Mouse (Mus musculus) MEL-GATA-1-ER (cell line): ENCODE measurements around the gene Snx6.
"Not testable (repeated sequence)": the region's sequence is repeated elsewhere in the genome, so short reads cannot be mapped to it uniquely, and the experiment has no call there.

Experiments
- DNase-seq: peaks from one replicate; pipeline ENCODE4 v3.0.0-alpha.2; 2012; ENCODE audit warnings: low read depth; ENCODE audit errors: extremely low read depth

Gene Snx6

GRCm38 (mm10) chr12:54803531-54803930 lies 8.0 kb upstream of the Snx6 start:
- DNase-seq, result no peak

GRCm38 (mm10) chr12:54796516-54797195 lies 1.2 kb upstream of the Snx6 start:
- no peak for DNase-seq

- DNase-seq, result no peak
These were observed 1.1 kb downstream of the Snx6 start for GRCm38 (mm10) chr12:54794392-54794791.

GRCm38 (mm10) chr12:54791465-54791864 lies 4.0 kb downstream of the Snx6 start:
- no peak for DNase-seq

GRCm38 (mm10) chr12:54789346-54790143 lies 6.0 kb downstream of the Snx6 start:
- DNase-seq, result peak; percentile 31

- DNase-seq, result no peak
These were observed 31.9 kb downstream of the Snx6 start for GRCm38 (mm10) chr12:54763624-54764023.

- DNase-seq, result no peak
These were observed 34.8 kb downstream of the Snx6 start for GRCm38 (mm10) chr12:54760676-54761075.

GRCm38 (mm10) chr12:54758846-54759245 lies 36.7 kb downstream of the Snx6 start:
- peak; percentile 3 for DNase-seq

GRCm38 (mm10) chr12:54748647-54749046 lies 46.9 kb downstream of the Snx6 start:
- no peak for DNase-seq

GRCm38 (mm10) chr12:54738661-54739243 lies 56.8 kb downstream of the Snx6 start:
- not testable (repeated sequence) for DNase-seq

GRCm38 (mm10) chr12:54737891-54738660 lies 57.4 kb downstream of the Snx6 start:
- not testable (repeated sequence) for DNase-seq

- DNase-seq, result not testable (repeated sequence)
These were observed 61.0 kb downstream of the Snx6 start for GRCm38 (mm10) chr12:54734307-54735131.

GRCm38 (mm10) chr12:54729140-54730059 lies 66.1 kb downstream of the Snx6 start:
- not testable (repeated sequence) for DNase-seq

GRCm38 (mm10) chr12:54718871-54719786 lies 76.4 kb downstream of the Snx6 start:
- DNase-seq, result not testable (repeated sequence)

- not testable (repeated sequence) for DNase-seq
These were observed 78.0 kb downstream of the Snx6 start for GRCm38 (mm10) chr12:54717516-54717915.

GRCm38 (mm10) chr12:54713822-54714626 lies 81.5 kb downstream of the Snx6 start:
- not testable (repeated sequence) for DNase-seq

- DNase-seq, result not testable (repeated sequence)
These were observed 85.0 kb downstream of the Snx6 start for GRCm38 (mm10) chr12:54710494-54710879.
